Mouse (Mus musculus) forebrain, embryonic 15.5 days (tissue): ENCODE measurements around the gene Map4k4. TPM values are rescaled to one million over a fixed set of nuclear protein-coding genes. Genes with fewer than 3 reads are reported as not detected.

Experiments used
- ATAC-seq: fragments of 200-750 bp; cut with Nextera tagmentation; replicated peaks from 2 replicates; pipeline ENCODE4 v1.8.0; 2017; ENCODE audit warnings: mild to moderate bottlenecking, moderate TSS enrichment, moderate library complexity
- H3K27ac ChIP-seq: fragments of 300-500 bp; sonication (generic); replicated peaks from 2 replicates; pipeline ENCODE4 v1.5.1; 2015; ENCODE audit warnings: mild to moderate bottlenecking, inconsistent platforms
- H3K27me3 ChIP-seq: fragments of 300-500 bp; sonication (generic); 2 replicates; pipeline ENCODE4 v1.6.1; 2015; ENCODE audit warnings: inconsistent platforms
- H3K36me3 ChIP-seq: fragments of 300-500 bp; sonication (generic); 2 replicates; pipeline ENCODE4 v1.6.1; 2015; ENCODE audit warnings: mild to moderate bottlenecking, inconsistent platforms
- H3K4me1 ChIP-seq: fragments of 300-500 bp; sonication (generic); 2 replicates; pipeline ENCODE4 v1.6.1; 2015; ENCODE audit warnings: inconsistent platforms
- H3K4me2 ChIP-seq: fragments of 300-500 bp; sonication (generic); replicated peaks from 2 replicates; pipeline ENCODE4 v1.6.1; 2015; ENCODE audit warnings: mild to moderate bottlenecking, inconsistent platforms
- H3K4me3 ChIP-seq: fragments of 300-500 bp; sonication (generic); 2 replicates; pipeline ENCODE4 v1.5.1; 2015; ENCODE audit warnings: mild to moderate bottlenecking, inconsistent platforms
- H3K9ac ChIP-seq: fragments of 300-500 bp; sonication (generic); replicated peaks from 2 replicates; pipeline ENCODE4 v1.6.1; 2015; ENCODE audit warnings: mild to moderate bottlenecking, inconsistent platforms
- H3K9me3 ChIP-seq: fragments of 300-500 bp; sonication (generic); 2 replicates; pipeline ENCODE4 v1.6.1; 2016; ENCODE audit warnings: inconsistent platforms
- WGBS: fragments of 180-500 bp; shearing (Covaris S2); methylation state at CpG from one replicate; pipeline ENCODE4 v1.1.7; 2015; ENCODE audit warnings: mixed read lengths; 5-methylcytosine and 5-hydroxymethylcytosine counted together
- polyA plus RNA-seq: library from polyadenylated mRNA; unstranded; fragments of >200 nt; fragmentation: Nextera tagmentation; extraction: Ambion mirVana; gene quantifications from 2 replicates; pipeline ENCODE4 v1.2.1, GENCODE M21; 2015

The Map4k4 gene
- polyA plus RNA-seq, 1 experiment from 2014 or later, result 55.7 TPM

DNA sequence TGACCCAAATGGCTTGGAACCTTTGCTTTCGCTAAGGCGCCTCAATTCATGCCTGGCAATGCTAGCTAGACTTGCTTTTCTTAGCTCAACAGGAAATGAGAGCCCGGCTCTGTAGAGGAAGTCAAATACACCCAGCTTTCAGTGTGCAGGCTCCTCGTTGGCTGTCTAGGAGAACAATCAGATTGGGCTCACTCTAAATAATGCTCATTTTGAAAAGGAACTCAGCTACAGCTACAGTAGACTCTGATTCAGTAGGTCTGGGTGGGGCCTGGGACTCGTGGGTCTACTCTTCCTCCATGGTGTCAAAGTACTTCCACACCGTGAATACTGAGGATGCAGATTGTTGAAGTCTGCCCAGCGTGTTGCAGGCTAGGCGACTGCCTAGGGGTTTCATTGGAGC is 22.0 kb downstream of the Map4k4 start:
- Histone ChIP-seq H3K4me3 (no peak overlapping the region), H3K4me2 (no peak overlapping the region), H3K27ac (no peak overlapping the region), H3K9me3 (no peaks in the 10 kb centered on the region), H3K4me1 (peaks cover 77% of the 10 kb centered on the region), H3K36me3 (no peaks in the 10 kb centered on the region), H3K27me3 (no peaks in the 10 kb centered on the region), H3K9ac (no peak overlapping the region)
- no peak for ATAC-seq
- WGBS, result 44% methylated on average over 8 of the region's 8 CpGs

DNA sequence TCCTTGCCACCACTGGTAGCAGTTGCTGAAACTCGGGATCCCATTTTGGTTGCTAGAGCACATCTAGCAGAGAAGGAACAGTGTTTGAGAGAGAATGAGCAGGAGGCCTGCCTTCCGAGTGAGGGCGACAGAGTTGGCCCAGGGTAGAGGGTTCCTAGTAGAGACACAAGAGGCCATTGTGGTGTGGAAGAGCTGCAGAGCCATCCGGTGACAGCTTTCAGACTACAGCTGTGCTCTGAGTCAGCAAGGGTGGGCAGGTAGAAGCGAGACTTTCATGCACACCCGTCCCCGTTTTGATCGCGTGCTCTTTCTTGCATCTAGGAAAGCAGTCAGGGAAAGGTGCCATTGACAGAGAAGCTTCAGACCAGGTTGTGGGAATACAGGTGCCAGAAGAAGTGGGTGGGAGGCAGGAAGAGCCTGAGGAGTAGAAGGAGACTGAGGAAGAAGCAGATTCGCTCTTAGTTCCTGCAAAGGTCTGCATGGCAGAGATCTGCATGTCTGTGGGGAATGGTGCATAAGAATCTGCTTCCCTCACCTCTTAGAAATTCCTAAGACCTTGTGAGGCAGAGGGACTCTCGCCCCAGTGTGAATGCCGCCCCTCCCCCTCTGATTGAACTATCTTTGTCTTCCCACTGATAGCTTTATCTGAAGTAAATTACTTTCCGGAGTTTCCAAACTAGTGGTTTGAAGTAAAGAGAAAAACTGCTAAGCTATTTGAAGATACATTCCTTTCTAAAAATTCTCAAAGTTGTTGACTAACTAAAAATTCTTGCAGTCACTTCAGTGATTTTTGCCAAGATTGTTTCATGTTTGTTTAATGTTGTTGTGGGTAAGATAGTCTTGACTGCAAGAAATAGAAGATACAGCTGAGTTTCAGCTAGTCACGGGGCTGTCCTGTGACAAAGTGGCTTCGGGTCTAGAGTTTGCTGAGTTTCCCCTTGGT is 23.0 kb downstream of the Map4k4 start:
- Histone ChIP-seq H3K4me1 (peaks cover 75% of the 10 kb centered on the region), H3K27me3 (no peaks in the 10 kb centered on the region), H3K36me3 (no peaks in the 10 kb centered on the region), H3K9me3 (no peaks in the 10 kb centered on the region), H3K27ac (0 out of 2 replicates have a peak overlapping the region, but pooled peaks have one; percentile 16), H3K9ac (no peak overlapping the region), H3K4me3 (no peak overlapping the region), H3K4me2 (no peak overlapping the region)
- 34% methylated on average over 15 of the region's 15 CpGs for WGBS
- ATAC-seq, result no peak

GRCm38 (mm10) chr1:39931055-39931454 is 30.3 kb downstream of the Map4k4 start:
- no peak overlapping the region; the same call in 1 of the 2 replicates for H3K9ac ChIP-seq

GRCm38 (mm10) chr1:39932216-39932739 is 31.6 kb downstream of the Map4k4 start:
- no peak overlapping the region for H3K9ac ChIP-seq
- H3K4me2 ChIP-seq, result no peak overlapping the region
- H3K4me3 ChIP-seq, result no peak overlapping the region
- no peaks in the 10 kb centered on the region for H3K36me3 ChIP-seq
- H3K27me3 ChIP-seq, result no peaks in the 10 kb centered on the region
- WGBS, result 40% methylated on average over 9 of the region's 9 CpGs
- ATAC-seq, result no peak
- peaks cover 94% of the 10 kb centered on the region for H3K4me1 ChIP-seq
- no peak overlapping the region for H3K27ac ChIP-seq
- no peaks in the 10 kb centered on the region for H3K9me3 ChIP-seq

More at GRCm38 (mm10) chr1:39931055-39931454, 30.3 kb downstream of the Map4k4 start:
- Histone ChIP-seq H3K27ac (no peak overlapping the region; the same call in 1 of the 2 replicates), H3K9me3 (no peaks in the 10 kb centered on the region), H3K4me2 (no peak overlapping the region), H3K36me3 (no peaks in the 10 kb centered on the region), H3K4me3 (no peak overlapping the region), H3K27me3 (no peaks in the 10 kb centered on the region), H3K4me1 (peaks cover 90% of the 10 kb centered on the region)
- WGBS, result 45% methylated on average over 7 of the region's 7 CpGs
- no peak for ATAC-seq

DNA sequence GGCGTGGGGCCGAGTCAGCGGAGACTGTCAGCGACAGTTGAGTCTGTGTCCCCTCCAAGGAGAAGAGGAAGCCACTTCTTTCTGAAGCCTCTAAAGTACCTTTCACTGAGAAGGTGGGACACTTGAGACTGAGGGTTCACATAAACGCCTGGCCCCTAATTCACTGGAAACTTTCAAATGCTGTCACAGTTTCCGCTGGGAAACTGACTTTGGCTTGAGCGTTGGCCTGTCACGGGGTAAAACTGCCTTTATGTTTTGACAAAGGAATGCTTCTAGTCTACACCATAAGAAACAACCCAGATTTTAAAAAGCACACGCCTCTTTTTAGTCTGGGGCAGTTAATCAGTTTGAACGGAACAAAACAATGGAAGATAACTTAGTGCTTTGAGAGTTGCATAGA is 32.2 kb downstream of the Map4k4 start:
- H3K9ac ChIP-seq, result no peak overlapping the region
- no peak overlapping the region for H3K4me3 ChIP-seq
- H3K9me3 ChIP-seq, result no peaks in the 10 kb centered on the region
- no peak overlapping the region for H3K4me2 ChIP-seq
- H3K4me1 ChIP-seq, result peaks cover 95% of the 10 kb centered on the region
- H3K27me3 ChIP-seq, result no peaks in the 10 kb centered on the region
- H3K27ac ChIP-seq, result no peak overlapping the region
- H3K36me3 ChIP-seq, result no peaks in the 10 kb centered on the region
- no peak for ATAC-seq
- WGBS, result 51% methylated on average over 10 of the region's 10 CpGs

DNA sequence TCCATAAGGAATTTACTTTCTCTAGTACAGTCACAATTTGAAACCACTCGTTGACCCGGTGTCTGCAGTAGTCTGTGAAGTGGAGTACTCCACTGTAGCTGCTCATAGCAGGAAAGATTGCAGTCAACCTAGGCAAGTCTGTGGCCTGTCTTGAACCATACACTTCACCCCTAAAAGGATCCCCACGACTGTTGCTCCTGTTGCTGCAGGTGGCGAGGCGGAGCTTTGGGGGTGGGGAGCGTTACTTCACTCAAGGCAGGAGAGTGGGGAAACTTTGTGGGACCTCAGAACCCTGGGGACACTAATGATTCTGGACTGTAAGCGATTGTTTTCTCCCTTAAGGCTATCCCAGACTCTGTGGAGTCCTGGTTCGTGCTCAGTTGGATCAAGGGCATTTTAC is 34.2 kb downstream of the Map4k4 start:
- no peak for ATAC-seq
- Histone ChIP-seq H3K27ac (no peak overlapping the region), H3K27me3 (no peaks in the 10 kb centered on the region), H3K9me3 (no peaks in the 10 kb centered on the region), H3K4me2 (no peak overlapping the region), H3K4me3 (no peak overlapping the region), H3K9ac (no peak overlapping the region), H3K4me1 (peaks cover 97% of the 10 kb centered on the region), H3K36me3 (no peaks in the 10 kb centered on the region)
- 30% methylated on average over 8 of the region's 8 CpGs for WGBS

- no peak overlapping the region for H3K9ac ChIP-seq
- peak overlapping the region; percentile 25; the same call in 1 of the 2 replicates for H3K4me3 ChIP-seq
- peaks cover 96% of the 10 kb centered on the region for H3K4me1 ChIP-seq
- no peak overlapping the region for H3K27ac ChIP-seq
- ATAC-seq, result no peak
- H3K9me3 ChIP-seq, result no peaks in the 10 kb centered on the region
- WGBS, result 3% methylated on average over 10 of the region's 10 CpGs
- no peaks in the 10 kb centered on the region for H3K27me3 ChIP-seq
- no peaks in the 10 kb centered on the region for H3K36me3 ChIP-seq
- peak overlapping the region; percentile 34 for H3K4me2 ChIP-seq
Measured at GRCm38 (mm10) chr1:39935616-39936015, 34.9 kb downstream of the Map4k4 start.

DNA sequence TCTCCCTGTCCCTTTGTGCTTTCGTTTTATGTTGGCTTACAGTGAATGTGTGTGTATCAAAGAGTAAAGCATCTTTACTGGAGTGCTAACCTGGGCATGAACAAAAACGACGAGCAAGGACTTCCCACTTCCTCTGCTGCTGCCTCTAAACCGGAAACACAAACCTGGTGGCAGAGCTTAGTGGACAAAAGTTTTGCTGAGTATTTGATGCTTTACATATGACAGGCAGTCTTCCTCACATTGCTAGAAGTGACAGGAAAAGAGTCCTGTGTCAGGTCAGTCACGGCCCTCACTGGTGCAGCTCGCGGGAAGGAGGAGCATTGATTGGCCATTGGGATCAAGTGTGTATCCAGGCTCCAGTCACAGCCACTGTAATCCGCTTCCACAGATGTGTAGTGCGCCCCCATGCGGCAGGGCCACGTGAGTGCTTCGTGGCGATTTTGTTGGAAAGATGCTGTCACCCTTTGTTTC is 35.7 kb downstream of the Map4k4 start:
- Histone ChIP-seq H3K27me3 (no peaks in the 10 kb centered on the region), H3K4me3 (peak overlapping the region; percentile 25), H3K9ac (no peak overlapping the region), H3K4me1 (peaks cover 96% of the 10 kb centered on the region), H3K27ac (peak overlapping the region; percentile 27; the same call in 1 of the 2 replicates), H3K4me2 (peak overlapping the region; percentile 34), H3K36me3 (no peaks in the 10 kb centered on the region), H3K9me3 (no peaks in the 10 kb centered on the region)
- peak; percentile 52 for ATAC-seq
- 2% methylated on average over 13 of the region's 13 CpGs for WGBS

DNA sequence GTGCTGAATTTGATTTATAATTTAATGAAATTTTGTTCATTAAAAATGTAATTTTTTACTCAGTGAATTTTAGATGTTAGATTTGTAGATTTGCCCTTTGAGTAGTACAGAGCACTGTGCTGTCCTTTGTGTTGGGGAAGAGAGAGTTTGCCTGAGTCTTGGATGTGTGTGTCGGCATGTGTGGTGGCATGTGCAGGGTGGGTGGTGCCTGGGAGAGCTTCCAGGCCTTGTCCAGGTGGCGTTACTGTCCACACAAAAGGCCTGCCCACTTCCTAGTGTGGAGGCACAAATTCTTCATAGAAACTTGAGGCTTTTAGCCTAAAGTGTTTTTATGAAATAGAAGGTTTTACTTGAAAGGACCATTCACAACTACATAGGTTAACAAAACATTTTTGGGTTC is 36.2 kb downstream of the Map4k4 start:
- H3K9me3 ChIP-seq, result no peaks in the 10 kb centered on the region
- H3K4me1 ChIP-seq, result peaks cover 96% of the 10 kb centered on the region
- no peaks in the 10 kb centered on the region for H3K36me3 ChIP-seq
- H3K27ac ChIP-seq, result no peak overlapping the region
- no peak overlapping the region for H3K9ac ChIP-seq
- no peak overlapping the region for H3K4me3 ChIP-seq
- no peak for ATAC-seq
- no peak overlapping the region for H3K4me2 ChIP-seq
- no peaks in the 10 kb centered on the region for H3K27me3 ChIP-seq
- WGBS, result 32% methylated on average over 2 of the region's 2 CpGs

- no peaks in the 10 kb centered on the region for H3K9me3 ChIP-seq
- H3K4me2 ChIP-seq, result no peak overlapping the region
- WGBS, result 33% methylated on average over 4 of the region's 4 CpGs
- H3K27ac ChIP-seq, result no peak overlapping the region
- H3K36me3 ChIP-seq, result no peaks in the 10 kb centered on the region
- no peaks in the 10 kb centered on the region for H3K27me3 ChIP-seq
- peaks cover 96% of the 10 kb centered on the region for H3K4me1 ChIP-seq
- no peak overlapping the region for H3K4me3 ChIP-seq
- no peak for ATAC-seq
- H3K9ac ChIP-seq, result no peak overlapping the region
Measured at GRCm38 (mm10) chr1:39937609-39938008, 36.9 kb downstream of the Map4k4 start.

- Histone ChIP-seq H3K27ac (peak overlapping the region; percentile 3; the same call in 1 of the 2 replicates), H3K36me3 (no peaks in the 10 kb centered on the region), H3K4me2 (no peak overlapping the region), H3K9me3 (no peaks in the 10 kb centered on the region), H3K4me3 (no peak overlapping the region), H3K4me1 (peaks cover 95% of the 10 kb centered on the region), H3K27me3 (no peaks in the 10 kb centered on the region), H3K9ac (no peak overlapping the region)
- WGBS, result 74% methylated on average over 12 of the region's 12 CpGs
- ATAC-seq, result no peak
Measured at GRCm38 (mm10) chr1:39939401-39939800, 38.7 kb downstream of the Map4k4 start.

- Histone ChIP-seq H3K9me3 (no peaks in the 10 kb centered on the region), H3K9ac (no peak overlapping the region), H3K4me3 (no peak overlapping the region), H3K36me3 (no peaks in the 10 kb centered on the region), H3K4me1 (peaks cover 95% of the 10 kb centered on the region), H3K4me2 (no peak overlapping the region), H3K27me3 (no peaks in the 10 kb centered on the region), H3K27ac (peak overlapping the region; percentile 74; the same call in 1 of the 2 replicates)
- no peak for ATAC-seq
- 90% methylated on average over 2 of the region's 2 CpGs for WGBS
Measured at GRCm38 (mm10) chr1:39940342-39940741, 39.6 kb downstream of the Map4k4 start.
